Mouse (Mus musculus): ENCODE results near the gene Pvalb.

GRCm38 (mm10) chr15:78188546-78188945 lies 17.7 kb downstream of the Pvalb start:
- no peak for TF ChIP-seq CTCF (IDR thresholded peaks at IDR 0.05; ENCODE audit: control insufficient read depth, insufficient read depth, low read length)
- no peak for TF ChIP-seq POLR2A (IDR thresholded peaks at IDR 0.05; ENCODE audit: borderline replicate concordance, control insufficient read depth, low read depth, low read length)
